Mouse (Mus musculus) E14TG2a.4 (cell line): ENCODE data around the gene Gm39566.

Source experiments
- CTCF ChIP-seq: conservative IDR thresholded peaks from 2 replicates; pipeline ENCODE4 v1.5.1; 2014; ENCODE audit warnings: low read length
- NANOG ChIP-seq: IDR thresholded peaks from 2 replicates; pipeline ENCODE4 v1.6.1; 2014; ENCODE audit warnings: borderline replicate concordance, low read length, mixed read lengths
- POU5F1 ChIP-seq: IDR thresholded peaks from 2 replicates; pipeline ENCODE4 v1.6.1; 2014; ENCODE audit warnings: low read length, borderline replicate concordance

- TF ChIP-seq CTCF (no peak), NANOG (no peak), POU5F1 (no peak)
These were observed 8.4 kb upstream of the Gm39566 start for GRCm38 (mm10) chr11:69823456-69823855.
